In the genomic region with DNA sequence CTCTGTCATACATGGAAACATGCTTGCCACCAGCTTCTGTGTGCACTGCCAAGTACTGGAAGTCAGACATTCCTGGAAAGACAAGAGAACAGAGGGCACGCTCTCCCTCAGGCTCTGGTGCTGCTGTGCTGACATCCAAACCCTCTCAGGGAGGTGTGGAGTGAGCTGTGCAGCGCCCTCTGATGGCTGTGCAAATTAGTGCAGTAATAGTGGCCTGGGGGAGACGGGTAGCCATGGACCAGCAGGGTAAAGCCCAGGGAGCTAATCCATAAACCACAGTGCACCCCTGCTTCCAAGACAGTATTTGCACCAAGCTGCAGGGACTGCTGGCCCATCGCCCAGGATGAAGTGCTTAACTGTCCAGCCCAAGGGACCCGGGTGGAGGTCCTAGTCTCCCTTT, we compare ENCODE assay signal across 9 mouse cellular contexts. TPM values are rescaled to one million over a fixed set of nuclear protein-coding genes. Genes with fewer than 3 reads are reported as not detected.
DNase-seq lines count a peak whose midpoint lies in the region; ATAC-seq and TF ChIP-seq lines count a peak whose summit lies in the region.
"Had no signal": no experiment of that assay in that cellular context is flagged by ENCODE, and none has a peak within 500 bp of the region (broad histone marks: within the 10 kb centered on the region; RNA-seq: fewer than 3 reads in every experiment).

No protein-coding gene starts in this region.

- peak; percentile 37 for DNase-seq in hindbrain, embryonic 11.5 days (ENCODE audit: low spot score)
- peak; percentile 38 for DNase-seq in 416B (ENCODE audit: low read depth)
- peak; percentile 47 for DNase-seq in ES-E14 (ENCODE audit: low read depth, low spot score)
- peak; percentile 40 for DNase-seq in limb, embryonic 10.5 days (ENCODE audit: low spot score)
- peak; percentile 64 for DNase-seq in thymus, postnatal 4 days
- DNase-seq in gastrocnemius, postnatal 36 days: no peak

- H3K36me3 ChIP-seq in hindbrain, embryonic 11.5 days (ENCODE audit: control insufficient read depth, insufficient read depth, low read length): no peaks in the 10 kb centered on the region
- H3K36me3 ChIP-seq in hindbrain, embryonic 16.5 days (ENCODE audit: control insufficient read depth, insufficient read depth, low read length): peaks cover 39% of the 10 kb centered on the region
- H3K36me3 ChIP-seq in ES-E14 (ENCODE audit: control insufficient read depth, insufficient read depth, low read length, poor library complexity, severe bottlenecking): peaks cover 34% of the 10 kb centered on the region
- H3K36me3 ChIP-seq in limb, embryonic 10.5 days: peaks cover 82% of the 10 kb centered on the region

- H3K9me3 ChIP-seq in hindbrain, embryonic 11.5 days (ENCODE audit: control insufficient read depth, low read length): no peaks in the 10 kb centered on the region
- no peaks in the 10 kb centered on the region for H3K9me3 ChIP-seq in hindbrain, embryonic 16.5 days (ENCODE audit: control insufficient read depth, low read length)
- H3K9me3 ChIP-seq in ES-E14 (ENCODE audit: control insufficient read depth, insufficient read depth, low read depth, low read length): no peaks in the 10 kb centered on the region
- H3K9me3 ChIP-seq in limb, embryonic 10.5 days (replicated peaks): no peaks in the 10 kb centered on the region
- H3K9me3 ChIP-seq: hindbrain, embryonic 15.5 days had no signal

- no peak overlapping the region for H3K4me2 ChIP-seq in hindbrain, embryonic 11.5 days (replicated peaks; ENCODE audit: low read depth, low read length)
- no peak overlapping the region for H3K4me2 ChIP-seq in hindbrain, embryonic 16.5 days (ENCODE audit: low read length)
- H3K4me2 ChIP-seq: hindbrain, embryonic 15.5 days had no signal

- no peaks in the 10 kb centered on the region for H3K4me1 ChIP-seq in hindbrain, embryonic 11.5 days (replicated peaks; ENCODE audit: control insufficient read depth, insufficient read depth, low read length)
- H3K4me1 ChIP-seq in hindbrain, embryonic 16.5 days (ENCODE audit: control insufficient read depth, insufficient read depth, low read depth, low read length): peaks cover 12% of the 10 kb centered on the region
- H3K4me1 ChIP-seq in ES-E14 (ENCODE audit: control insufficient read depth in 2 of 2, insufficient read depth in 2 of 2, low read length in 2 of 2, poor library complexity in 1 of 2): no peaks in the 10 kb centered on the region
- peaks cover 10% of the 10 kb centered on the region for H3K4me1 ChIP-seq in limb, embryonic 10.5 days

- ATAC-seq in hindbrain, embryonic 11.5 days (ENCODE audit: low FRiP score): no peak
- no peak for ATAC-seq in hindbrain, embryonic 16.5 days
- no peak for ATAC-seq in activated CD4-positive, CD25-positive, alpha-beta regulatory T cell, adult 4 months

- no peaks in the 10 kb centered on the region for H3K27me3 ChIP-seq in hindbrain, embryonic 11.5 days (ENCODE audit: control insufficient read depth, insufficient read depth, low read length)
- H3K27me3 ChIP-seq in hindbrain, embryonic 16.5 days (replicated peaks; ENCODE audit: control insufficient read depth, insufficient read depth, low read length): no peaks in the 10 kb centered on the region
- no peaks in the 10 kb centered on the region for H3K27me3 ChIP-seq in limb, embryonic 10.5 days (ENCODE audit: low read depth, poor library complexity, severe bottlenecking)
- H3K27me3 ChIP-seq: hindbrain, embryonic 15.5 days had no signal

- H3K9ac ChIP-seq in hindbrain, embryonic 11.5 days (ENCODE audit: low read depth, low read length): no peak overlapping the region
- H3K9ac ChIP-seq in hindbrain, embryonic 16.5 days (ENCODE audit: low read depth, low read length): no peak overlapping the region
- no peak overlapping the region for H3K9ac ChIP-seq in ES-E14 (ENCODE audit: insufficient read depth, low read depth, low read length, poor library complexity, severe bottlenecking)
- H3K9ac ChIP-seq: hindbrain, embryonic 15.5 days had no signal

- no peak overlapping the region for H3K4me3 ChIP-seq in hindbrain, embryonic 11.5 days (ENCODE audit: low read depth, low read length)
- no peak overlapping the region for H3K4me3 ChIP-seq in hindbrain, embryonic 16.5 days (ENCODE audit: low read length)
- H3K4me3 ChIP-seq in ES-E14 (ENCODE audit: insufficient read depth in 1 of 2, low read depth in 1 of 2, low read length in 2 of 2, poor library complexity in 1 of 2, severe bottlenecking in 1 of 2): no peak overlapping the region
- H3K4me3 ChIP-seq in limb, embryonic 10.5 days: no peak overlapping the region
- H3K4me3 ChIP-seq: hindbrain, embryonic 15.5 days had no signal

- in situ Hi-C loops in ES-E14 (cut with MboI; ENCODE audit: low sequenced_read_pairs in 2 of 2, unreplicated experiment in 2 of 2): no loop called here

- intact Hi-C loops in gastrocnemius, postnatal 36 days (cut with DNase I): no loop called here

- WGBS in hindbrain, embryonic 11.5 days: 67% methylated on average over 5 of the region's 5 CpGs
- 64% methylated on average over 5 of the region's 5 CpGs for WGBS in hindbrain, embryonic 16.5 days
- 80% methylated on average over 5 of the region's 5 CpGs for WGBS in limb, embryonic 10.5 days

- no peak overlapping the region for H3K27ac ChIP-seq in hindbrain, embryonic 11.5 days (ENCODE audit: low read depth, low read length)
- H3K27ac ChIP-seq in hindbrain, embryonic 16.5 days (ENCODE audit: low read depth, low read length): no peak overlapping the region
- H3K27ac ChIP-seq in ES-E14 (ENCODE audit: insufficient read depth, low read depth, low read length, poor library complexity, severe bottlenecking): no peak overlapping the region
- H3K27ac ChIP-seq in limb, embryonic 10.5 days: no peak overlapping the region
- H3K27ac ChIP-seq: hindbrain, embryonic 15.5 days had no signal

TF ChIP-seq in ES-E14, 5 proteins besides CTCF, POLR2A, EP300 and RAD21:
- no peak for TF ChIP-seq ZNF384 (IDR thresholded peaks at IDR 0.05; ENCODE audit: low read depth, low read length)
- no peak for TF ChIP-seq MAFK (IDR thresholded peaks at IDR 0.05; ENCODE audit: insufficient read depth, low read depth, low read length)
- no peak for TF ChIP-seq HCFC1 (IDR thresholded peaks at IDR 0.05; ENCODE audit: borderline replicate concordance, insufficient read depth, low read length)
- no peak for TF ChIP-seq ZC3H11A (IDR thresholded peaks at IDR 0.05; ENCODE audit: borderline replicate concordance, low read depth, low read length)
- TF ChIP-seq CHD2 (IDR thresholded peaks at IDR 0.05; ENCODE audit: low read depth, low read length): no peak

RNA-seq across cellular contexts. Expression of a gene that starts 5.5 kb away (rescaled TPM):
- polyA plus RNA-seq in hindbrain, embryonic 11.5 days (2014; fragmentation: Nextera tagmentation; extraction: Ambion mirVana): 38.1 and 38.2 TPM in 2 replicates
- 39.5 and 44.1 TPM in 2 replicates for polyA plus RNA-seq in hindbrain, embryonic 16.5 days (2015; fragmentation: Nextera tagmentation; extraction: Ambion mirVana)
- 20.0 and 22.6 TPM in 2 replicates for total RNA-seq in ES-E14 (2012; rRNA removed)
- 69.9 and 71.6 TPM in 2 replicates for polyA plus RNA-seq in limb, embryonic 10.5 days (2016; fragmentation: Nextera tagmentation; extraction: Ambion mirVana)
- 10 to 100 TPM; 12.5 to 20.3 TPM for polyA plus RNA-seq in activated CD4-positive, CD25-positive, alpha-beta regulatory T cell, adult 4 months (2017; shearing (Covaris generic))
- 1 to 10 TPM; 5.9 to 6.2 TPM for total RNA-seq in gastrocnemius, postnatal 36 days (2021)

RNA-seq across cellular contexts. Expression of a gene that starts 14.8 kb away (rescaled TPM):
- polyA plus RNA-seq in hindbrain, embryonic 11.5 days (2014; fragmentation: Nextera tagmentation; extraction: Ambion mirVana): not detected in 2 replicates
- not detected in 2 replicates for polyA plus RNA-seq in hindbrain, embryonic 16.5 days (2015; fragmentation: Nextera tagmentation; extraction: Ambion mirVana)
- total RNA-seq in ES-E14 (2012; rRNA removed): not detected in 2 replicates
- not detected in 2 replicates for polyA plus RNA-seq in limb, embryonic 10.5 days (2016; fragmentation: Nextera tagmentation; extraction: Ambion mirVana)
- not detected for polyA plus RNA-seq in activated CD4-positive, CD25-positive, alpha-beta regulatory T cell, adult 4 months (2017; shearing (Covaris generic))
- total RNA-seq in gastrocnemius, postnatal 36 days (2021): not detected

RNA-seq across cellular contexts. Expression of a gene that starts 43.8 kb away (rescaled TPM):
- polyA plus RNA-seq in hindbrain, embryonic 11.5 days (2014; fragmentation: Nextera tagmentation; extraction: Ambion mirVana): 2.6 and 3.1 TPM in 2 replicates
- polyA plus RNA-seq in hindbrain, embryonic 16.5 days (2015; fragmentation: Nextera tagmentation; extraction: Ambion mirVana): not detected in 2 replicates
- total RNA-seq in ES-E14 (2012; rRNA removed): not detected in 2 replicates
- polyA plus RNA-seq in limb, embryonic 10.5 days (2016; fragmentation: Nextera tagmentation; extraction: Ambion mirVana): 3.5 and 4.2 TPM in 2 replicates
- polyA plus RNA-seq in activated CD4-positive, CD25-positive, alpha-beta regulatory T cell, adult 4 months (2017; shearing (Covaris generic)): under 1 TPM; 0.20 to 0.85 TPM
- not detected for total RNA-seq in gastrocnemius, postnatal 36 days (2021)

Comparison
In these comparisons a context has a peak if more than half of its experiments do, and no peak if none do; other contexts are left out.
1. DNase-seq: peak in hindbrain, embryonic 11.5 days (single experiment), 416B (single experiment), ES-E14 (single experiment), limb, embryonic 10.5 days (single experiment) and thymus, postnatal 4 days (single experiment); none in gastrocnemius, postnatal 36 days (0 of 2).